Mouse (Mus musculus) mouse embryonic stem cell (cell line): ENCODE measurements around the gene Cldn14.

Experiments
- in situ Hi-C, 2 experiments: fragments of 300-500 bp; cut with MboI; formaldehyde crosslinking; loops; 1 replicate in 1 of 2; 3 replicates in 1 of 2; pipeline ENCODE4 v1.14.3; 2019 to 2020; ENCODE audit warnings: low sequenced_read_pairs in 2 of 2, low pct_unique_long_range_greater_than_20kb in 1 of 2, mixed read lengths in 1 of 2; ENCODE audit not compliant: unreplicated experiment in 1 of 2

The Cldn14 gene

DNA sequence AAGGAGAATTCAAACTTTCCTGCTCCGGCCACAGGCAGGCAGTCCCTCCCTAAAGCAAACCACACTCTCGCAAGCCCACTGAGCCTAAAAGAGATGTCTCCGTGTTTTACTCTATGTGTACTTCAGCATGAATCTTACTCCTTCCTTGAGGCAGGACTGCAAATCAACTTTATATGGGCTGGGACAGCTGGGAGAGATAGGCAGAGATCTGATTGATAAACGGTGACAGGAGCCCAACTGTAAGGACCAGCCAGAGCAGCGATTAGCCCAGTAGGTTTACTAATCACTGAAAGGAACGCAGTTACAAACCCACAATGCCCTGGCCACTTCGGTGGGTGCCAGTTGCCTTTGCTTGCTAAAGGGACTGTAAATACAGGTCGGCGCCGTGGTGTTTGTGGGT lies 35.5 kb downstream of the Cldn14 start:
- in situ Hi-C loops: no loop called here

DNA sequence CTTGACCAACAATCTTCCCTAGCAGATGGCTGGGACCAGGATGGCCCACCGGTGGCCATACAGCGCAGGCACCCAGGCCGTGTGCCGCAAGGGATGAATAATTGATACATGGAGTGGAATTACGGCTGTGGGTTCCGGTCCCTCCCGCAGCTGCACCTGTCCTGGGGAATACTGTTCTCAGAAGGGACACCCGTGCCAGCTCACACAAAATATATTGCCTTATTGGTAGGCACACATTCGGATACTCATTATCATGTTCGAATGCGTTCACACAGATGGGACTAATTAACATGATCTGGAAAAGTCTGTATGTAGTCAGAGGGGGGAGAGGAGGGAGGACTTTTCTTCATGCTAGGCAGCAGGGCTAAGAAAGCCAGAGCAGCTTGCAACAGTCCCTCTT lies 37.6 kb downstream of the Cldn14 start:
- in situ Hi-C loops: no loop called here

DNA sequence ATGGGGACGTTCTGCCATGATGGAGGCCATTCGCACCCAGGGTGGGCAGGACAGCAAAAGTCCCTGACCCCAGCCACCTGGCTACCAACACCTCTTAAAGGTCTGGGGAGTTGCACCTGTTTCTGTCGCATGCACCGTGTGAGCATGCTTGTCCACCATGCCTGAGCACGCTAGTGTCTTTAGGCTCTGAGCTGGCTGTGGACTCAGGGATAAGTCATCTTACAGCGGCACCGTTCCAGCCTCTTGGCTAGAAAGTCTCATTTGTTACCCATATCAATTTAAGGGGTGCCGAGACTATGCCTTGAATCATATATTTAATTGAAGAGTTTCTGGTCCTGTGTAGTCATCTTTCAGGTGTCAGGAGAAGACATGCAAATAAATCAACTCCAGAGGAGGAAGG lies 40.7 kb downstream of the Cldn14 start:
- in situ Hi-C loops: no loop called here

DNA sequence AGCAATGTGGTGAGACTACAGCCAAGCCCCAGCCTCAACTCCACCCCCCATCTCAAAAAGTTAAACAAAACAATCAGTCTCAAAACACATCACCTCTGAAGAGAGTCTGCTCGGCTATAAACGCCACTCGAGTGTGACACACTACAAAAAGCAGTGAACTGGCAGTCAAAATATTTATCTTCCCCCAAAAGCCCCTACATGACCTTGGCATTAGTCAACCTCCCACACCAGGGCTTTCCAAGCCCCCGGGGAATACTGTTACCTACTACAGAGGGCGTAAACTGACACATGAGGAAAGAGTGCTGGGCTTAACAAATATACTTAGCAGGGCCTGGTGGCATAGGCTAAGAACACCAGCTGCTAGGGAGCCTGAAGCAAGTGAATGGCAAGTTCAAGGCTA lies 46.4 kb downstream of the Cldn14 start:
- in situ Hi-C loops: no loop called here

DNA sequence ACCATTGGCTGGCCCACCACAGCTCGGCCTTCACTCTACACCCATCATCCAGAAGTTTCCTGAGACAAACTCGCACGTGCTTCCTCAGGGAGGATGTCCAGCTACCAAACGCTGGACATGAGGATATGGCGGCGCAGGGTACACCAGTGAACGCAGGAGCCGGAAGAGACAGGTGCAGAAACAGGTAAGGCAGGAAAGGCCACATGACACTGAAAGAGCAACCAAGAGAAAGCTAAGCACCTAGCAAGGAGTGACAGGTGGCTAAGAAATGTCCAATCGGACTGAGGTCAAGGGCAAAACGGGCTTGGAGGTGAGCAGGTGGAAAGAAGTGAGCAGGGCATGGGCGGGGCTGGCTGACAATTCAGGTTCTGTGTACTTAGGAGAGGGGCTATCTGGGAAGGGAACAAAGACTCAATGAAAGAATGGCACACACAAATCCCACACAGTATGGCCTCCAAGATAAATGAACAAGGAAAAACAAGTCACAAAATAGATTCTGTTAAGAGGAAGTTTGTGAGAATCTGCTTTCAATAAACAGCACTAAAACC lies 47.5 kb downstream of the Cldn14 start:
- in situ Hi-C loops: no loop called here

DNA sequence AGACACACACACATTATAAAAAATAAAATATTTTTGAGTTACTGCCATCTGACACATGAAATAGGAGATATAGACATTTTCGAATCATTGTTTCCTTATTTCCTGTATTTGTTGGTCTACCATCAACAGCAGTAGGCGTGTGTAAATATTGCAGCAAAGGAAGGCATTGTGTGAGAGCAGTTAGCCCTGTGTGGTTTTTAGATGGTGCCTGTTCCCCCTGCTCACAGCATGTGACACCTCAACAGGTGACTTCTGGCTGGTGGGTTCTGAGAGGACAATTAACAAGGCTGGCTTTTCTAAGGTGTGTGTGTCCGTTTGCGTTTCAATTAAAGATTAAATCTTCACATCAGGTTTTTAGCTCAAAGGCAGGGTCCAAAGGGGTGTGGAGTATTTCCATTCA lies 48.1 kb downstream of the Cldn14 start:
- in situ Hi-C loops: no loop called here

DNA sequence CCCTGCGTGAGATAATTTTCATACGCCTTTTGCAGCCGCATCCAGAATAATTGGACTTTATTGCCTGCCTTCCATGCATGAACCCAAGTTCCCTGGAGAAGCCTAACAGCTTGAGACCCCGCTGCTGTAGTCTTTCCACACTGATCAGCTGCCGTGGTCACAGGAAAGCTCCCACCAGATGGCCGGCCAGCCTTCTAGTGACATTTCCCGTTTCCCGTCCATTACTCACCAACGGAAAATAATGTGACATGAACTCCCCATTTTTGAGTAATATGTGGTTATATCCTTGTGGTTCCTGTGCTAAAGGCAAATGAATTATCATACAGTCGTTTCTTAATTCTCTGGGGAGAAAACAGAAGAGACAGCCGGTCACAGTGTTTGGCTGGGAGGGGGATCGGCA lies 51.2 kb downstream of the Cldn14 start:
- in situ Hi-C loops: no loop called here

DNA sequence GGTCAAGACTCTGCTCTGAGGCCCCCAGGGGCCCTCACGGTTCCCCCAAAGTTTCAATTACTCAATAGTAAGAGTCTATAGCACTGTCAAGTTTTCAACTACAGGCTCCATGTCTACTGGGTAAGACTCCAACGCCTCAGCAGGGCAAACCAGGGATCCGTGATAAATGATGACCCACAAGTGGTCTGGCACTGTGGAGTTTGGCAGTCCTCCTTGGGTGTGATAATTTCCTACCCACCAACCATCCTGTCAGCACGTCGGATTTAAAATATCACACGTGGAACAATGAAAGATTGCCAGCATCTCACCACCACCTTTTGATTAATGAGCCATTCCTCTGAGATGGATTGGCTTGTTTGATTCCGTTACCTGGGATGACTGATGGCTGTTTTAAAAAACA lies 51.7 kb downstream of the Cldn14 start:
- in situ Hi-C loops: no loop called here

DNA sequence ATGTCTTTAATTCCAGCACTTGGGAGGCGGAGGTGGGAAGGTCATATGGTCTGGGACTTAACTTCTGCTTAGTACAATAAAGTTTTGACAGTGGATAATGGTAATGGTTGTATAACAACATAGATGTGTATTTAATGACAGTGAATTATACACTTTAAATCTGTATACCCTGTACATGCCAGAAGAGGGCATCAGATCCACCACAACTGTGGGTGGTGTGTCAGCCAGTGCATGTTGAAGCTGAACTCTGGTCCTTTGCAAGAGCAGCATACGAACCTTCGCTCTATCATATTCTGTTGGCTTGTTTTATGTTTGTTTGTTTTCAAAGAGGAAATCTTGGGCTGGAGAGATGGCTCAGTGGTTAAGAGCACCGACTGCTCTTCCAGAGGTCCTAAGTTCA lies 61.2 kb downstream of the Cldn14 start:
- in situ Hi-C loops: loop anchor here (10.0 to 25.0 kb wide), 3 partner anchors 90 to 307 kb away; no protein-coding TSS in a partner anchor

DNA sequence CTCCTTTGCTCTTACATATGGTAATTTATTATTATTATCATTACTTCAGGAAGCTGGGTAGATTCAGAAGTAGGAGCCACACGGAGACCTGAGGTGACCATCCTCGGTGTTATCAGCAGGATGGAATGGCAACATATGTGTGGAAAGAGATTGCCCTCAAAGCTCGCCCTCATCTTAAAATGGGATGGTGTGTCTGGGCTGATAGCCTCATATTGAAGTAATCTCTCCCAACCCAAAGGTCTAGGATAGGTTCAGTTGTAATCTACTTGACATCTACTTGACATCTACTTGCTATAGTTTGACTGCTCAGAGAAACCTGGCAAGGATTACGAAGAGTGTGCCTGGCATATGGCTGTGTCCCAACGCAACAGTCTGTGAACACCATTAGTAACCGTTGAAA lies 64.3 kb downstream of the Cldn14 start:
- in situ Hi-C loops: loop anchor here (5.0 to 25.0 kb wide), 4 partner anchors 78 to 310 kb away; no protein-coding TSS in a partner anchor

DNA sequence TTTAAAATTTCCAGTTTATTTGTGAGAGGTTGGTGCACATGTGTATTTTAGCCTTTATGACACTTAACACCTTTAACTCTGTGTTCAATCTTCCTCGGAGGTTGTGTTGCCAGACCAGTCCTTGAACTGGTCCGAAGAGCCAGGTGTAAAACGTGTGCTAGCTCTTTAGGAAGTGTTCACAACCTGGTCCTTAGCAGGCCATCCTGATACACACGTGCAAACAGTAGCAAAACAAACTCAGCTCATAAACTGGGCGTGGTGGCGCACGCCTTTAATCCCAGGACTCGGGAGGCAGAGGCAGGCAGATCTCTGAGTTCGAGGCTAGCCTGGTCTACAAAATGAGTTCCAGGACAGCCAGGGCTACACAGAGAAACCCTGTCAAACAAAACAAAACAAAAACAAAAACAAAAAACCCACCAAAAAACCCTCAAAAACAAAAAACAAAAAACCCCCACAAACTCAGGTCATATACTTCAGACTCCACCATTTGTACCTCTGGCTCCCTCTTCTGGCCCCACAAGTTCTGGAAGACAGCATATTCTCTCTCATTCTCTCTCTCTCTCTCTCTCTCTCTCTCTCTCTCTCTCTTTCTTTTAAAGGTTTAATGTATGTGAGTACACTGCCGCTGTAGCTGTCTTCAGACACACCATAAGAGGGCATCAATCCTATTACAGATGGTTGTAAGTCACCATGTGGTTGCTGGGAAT lies 65.7 kb downstream of the Cldn14 start:
- in situ Hi-C loops: loop anchor here (5.0 to 25.0 kb wide), 4 partner anchors 79 to 312 kb away; no protein-coding TSS in a partner anchor

DNA sequence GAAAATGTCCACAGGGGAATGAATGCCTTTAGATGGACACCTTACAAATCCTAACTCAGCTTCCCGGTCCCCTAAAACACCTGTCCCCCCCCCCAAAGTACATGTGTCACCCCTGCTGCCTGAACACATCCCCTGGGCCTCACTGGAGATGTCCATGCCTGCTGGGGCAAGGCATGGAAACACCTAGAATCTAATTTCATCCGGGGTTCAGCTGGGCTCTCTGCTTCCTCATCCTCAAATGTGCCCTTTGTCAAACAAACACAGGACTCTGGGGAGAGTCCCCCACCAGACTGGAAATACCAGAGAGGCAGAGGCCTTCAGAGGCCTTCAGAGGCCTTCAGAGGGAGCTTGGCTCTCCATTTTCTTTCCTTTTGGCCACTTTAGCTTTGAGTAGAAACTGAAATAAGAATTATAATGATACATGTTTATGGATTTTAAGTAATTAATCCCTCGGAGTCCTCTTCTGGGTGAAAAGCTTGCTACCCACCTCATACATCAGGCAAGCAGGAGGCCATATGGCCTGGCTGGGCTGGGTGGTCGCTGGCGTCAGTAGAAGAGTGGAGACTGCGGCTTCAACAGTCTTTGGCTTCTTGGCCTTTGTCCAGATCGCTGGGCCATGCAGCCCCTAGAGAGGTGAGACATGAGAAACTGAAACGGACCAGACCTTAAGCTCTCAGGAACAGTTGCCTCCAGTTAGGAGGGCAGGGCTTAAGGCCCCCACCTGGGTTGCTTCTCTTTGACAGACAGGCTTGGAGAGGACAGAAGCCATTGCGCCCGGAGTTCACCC lies 66.7 kb downstream of the Cldn14 start:
- in situ Hi-C loops: loop anchor here (5.0 to 25.0 kb wide), 4 partner anchors 80 to 313 kb away; no protein-coding TSS in a partner anchor

DNA sequence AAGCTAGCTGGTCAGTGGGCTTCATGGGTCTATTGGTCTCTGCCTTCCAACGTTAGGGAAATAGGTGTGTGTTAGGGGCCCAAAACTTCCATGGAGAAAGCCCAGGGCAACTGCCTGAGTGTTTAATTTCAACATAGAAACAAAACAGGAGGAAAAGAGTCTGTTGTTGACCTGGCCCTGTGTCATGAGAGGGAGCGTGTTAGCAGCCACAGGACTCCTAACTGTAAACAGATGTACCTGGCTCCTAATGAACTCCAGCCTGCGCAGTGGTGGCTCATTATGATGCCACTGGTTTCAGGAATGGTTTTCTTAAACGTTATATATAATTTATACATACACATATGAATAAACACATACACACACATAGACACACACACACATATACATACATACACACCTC lies 68.7 kb downstream of the Cldn14 start:
- in situ Hi-C loops: loop anchor here (5.0 to 25.0 kb wide), 4 partner anchors 82 to 315 kb away; no protein-coding TSS in a partner anchor

DNA sequence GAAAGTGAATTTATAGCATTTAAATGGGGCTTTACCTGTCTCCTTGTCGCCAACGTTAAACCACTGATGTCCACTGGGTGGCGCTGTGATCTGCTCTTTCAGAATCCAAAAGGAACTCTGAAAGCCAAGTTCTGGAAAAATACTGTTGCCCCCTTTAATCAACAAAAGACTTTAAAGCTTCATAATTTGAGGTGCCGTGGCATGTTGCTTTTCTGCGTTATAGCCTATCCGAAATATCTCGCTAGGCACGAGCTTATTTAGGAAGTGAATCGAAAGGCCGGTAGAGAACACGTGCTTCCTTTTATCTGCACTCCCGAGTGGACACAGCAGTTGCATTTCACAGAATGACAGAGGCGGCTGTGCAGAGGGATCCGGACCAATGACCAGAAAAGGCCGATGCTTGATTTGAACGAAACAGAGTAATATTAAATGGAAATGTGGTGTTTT lies 70.2 kb downstream of the Cldn14 start:
- in situ Hi-C loops: loop anchor here in 1 of 2 experiments (25.0 kb wide), 2 partner anchors 99 to 299 kb away; no protein-coding TSS in a partner anchor

DNA sequence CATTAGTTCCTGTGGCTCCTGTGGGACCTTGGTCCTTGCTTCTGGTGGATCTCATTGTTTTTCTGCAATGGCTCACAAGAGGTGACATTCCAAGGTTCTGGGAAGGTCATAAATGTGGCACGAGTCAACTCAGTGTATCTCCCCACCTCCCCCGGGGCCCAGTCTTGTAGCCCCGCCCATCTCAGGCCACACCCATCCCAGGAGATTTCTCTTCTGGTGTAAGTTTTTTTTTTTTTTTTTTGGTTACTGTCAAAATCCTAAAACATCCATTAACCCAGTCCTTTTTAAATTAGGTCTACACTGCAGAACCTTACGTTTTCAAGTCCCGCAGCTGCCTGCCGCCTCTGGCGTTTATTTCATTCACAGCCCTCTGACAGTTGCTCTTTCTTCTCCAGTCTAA lies 73.6 kb downstream of the Cldn14 start:
- in situ Hi-C loops: loop anchor here in 1 of 2 experiments (25.0 kb wide), 2 partner anchors 102 to 302 kb away; no protein-coding TSS in a partner anchor

DNA sequence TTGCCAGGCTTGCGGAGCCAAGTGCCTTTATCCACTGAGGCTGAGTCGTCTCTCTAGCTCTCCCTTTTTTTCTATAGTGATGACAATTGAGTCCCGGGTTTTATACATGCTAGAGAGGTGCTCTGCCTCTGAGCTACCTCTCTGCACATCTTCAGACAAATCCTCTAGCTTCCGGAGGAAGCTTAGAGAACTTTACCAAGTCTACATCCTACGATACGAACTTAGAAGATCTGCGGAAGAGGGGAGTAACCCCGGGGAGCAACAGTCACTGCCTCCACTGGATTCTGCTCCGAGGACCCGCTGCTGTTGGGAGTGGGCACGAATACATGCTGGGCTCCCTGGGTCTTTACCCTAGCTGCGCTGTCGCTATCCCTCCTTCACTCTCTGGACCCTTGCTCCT lies 74.0 kb downstream of the Cldn14 start:
- in situ Hi-C loops: loop anchor here in 1 of 2 experiments (25.0 kb wide), 2 partner anchors 103 to 303 kb away; no protein-coding TSS in a partner anchor

DNA sequence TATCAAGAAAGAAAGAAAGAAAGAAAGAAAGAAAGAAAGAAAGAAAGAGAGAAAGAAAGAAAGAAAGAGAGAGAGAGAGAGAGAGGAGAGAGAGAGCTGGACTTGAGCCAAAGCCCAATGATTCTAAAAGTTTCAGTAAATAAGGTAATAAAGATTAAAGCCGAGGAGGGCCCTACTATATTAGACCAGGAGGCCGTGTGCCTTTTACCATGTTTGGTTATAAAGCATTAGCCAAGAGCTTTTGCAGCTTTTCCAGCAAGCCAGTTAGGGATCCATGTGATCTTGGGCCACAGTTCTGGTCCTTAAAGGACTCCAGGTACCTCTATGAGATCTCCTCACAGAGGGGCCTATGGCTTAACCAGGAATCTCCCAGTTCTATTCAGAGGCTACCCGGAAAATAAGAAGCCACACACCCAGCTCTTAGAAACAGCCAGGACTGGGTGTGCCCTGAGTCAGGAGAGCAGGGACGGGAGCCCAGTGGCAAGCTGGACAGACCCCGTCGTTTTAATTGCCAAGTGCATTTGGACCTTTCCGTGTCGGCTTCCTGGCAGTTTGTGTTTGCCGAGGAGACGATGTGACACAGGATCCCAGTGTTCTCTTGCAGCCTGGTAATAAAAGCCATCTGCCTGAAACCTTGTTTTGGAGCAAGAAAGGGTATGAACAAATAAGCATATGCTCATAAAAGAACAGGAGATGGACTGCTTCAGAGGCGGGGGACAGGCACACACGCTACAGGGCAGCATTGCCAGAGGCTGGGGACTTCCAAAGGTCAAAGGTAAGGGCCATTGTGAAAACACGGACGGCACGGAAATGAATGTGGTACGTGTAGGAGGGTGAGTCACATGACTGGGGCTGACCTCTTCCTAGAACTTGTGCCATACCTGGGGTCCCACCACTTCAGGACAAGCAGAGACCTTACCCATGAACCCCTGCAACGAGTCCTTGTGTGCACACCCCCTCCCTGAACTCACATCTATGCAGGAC lies 76.2 kb downstream of the Cldn14 start:
- in situ Hi-C loops: loop anchor here in 1 of 2 experiments (25.0 kb wide), 2 partner anchors 105 to 305 kb away; no protein-coding TSS in a partner anchor
